Mouse (Mus musculus): ENCODE data around the gene Idh2. TPM values are rescaled to one million over a fixed set of nuclear protein-coding genes. Genes with fewer than 3 reads are reported as not detected.

Gene Idh2
- total RNA-seq, 2 experiments from 2014 or later: 24.5 to 31.3 TPM

GRCm38 (mm10) chr7:80090191-80091003, 24.8 kb downstream of the Idh2 start:
- no peak for ATAC-seq (replicated peaks; ENCODE audit: low FRiP score, poor library complexity, severe bottlenecking)

DNA sequence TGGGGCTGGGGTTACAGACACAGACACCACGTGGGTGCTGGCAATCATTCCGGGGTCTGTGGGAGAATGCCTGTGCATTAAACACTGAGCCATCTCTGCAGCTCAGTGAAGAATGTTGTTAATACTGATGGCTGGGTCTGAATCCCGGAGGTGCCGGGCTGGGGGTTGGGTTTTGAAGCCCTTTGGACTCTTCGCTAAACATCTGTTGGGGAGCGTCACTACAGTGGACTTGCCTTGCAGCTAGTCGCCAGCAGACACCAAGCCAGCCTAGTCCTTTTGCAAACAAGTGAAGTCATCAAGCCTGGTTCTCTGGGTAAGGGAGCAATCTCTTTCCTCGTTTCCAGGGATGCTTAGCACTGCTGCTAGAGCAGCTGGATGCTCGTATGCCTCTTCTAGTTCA, 27.0 kb downstream of the Idh2 start:
- ATAC-seq (replicated peaks; ENCODE audit: low FRiP score, poor library complexity, severe bottlenecking): no peak

- no peak for ATAC-seq (replicated peaks; ENCODE audit: low FRiP score, poor library complexity, severe bottlenecking)
Observed at GRCm38 (mm10) chr7:80085970-80086715, 29.0 kb downstream of the Idh2 start.

DNA sequence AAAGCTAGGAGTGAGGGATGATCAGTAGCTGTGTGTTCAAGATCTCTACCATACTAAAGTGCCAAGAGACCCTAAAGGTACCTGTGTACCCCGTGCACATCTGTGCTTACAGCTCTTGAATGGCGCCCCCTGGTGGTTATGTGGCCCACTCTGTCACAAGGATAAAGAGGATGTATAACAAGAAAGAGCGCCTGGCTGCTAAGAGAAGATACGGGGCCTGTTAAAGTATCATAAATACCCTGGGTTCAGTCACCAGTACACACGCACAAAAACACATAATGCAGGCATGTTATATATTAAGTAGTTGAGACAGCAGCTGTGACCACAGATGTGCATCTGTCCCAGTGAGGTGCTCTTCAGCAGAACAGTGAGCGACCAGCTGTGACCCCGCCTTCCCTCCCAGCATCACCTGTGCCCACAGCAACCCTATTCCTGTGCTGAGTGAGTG, 30.7 kb downstream of the Idh2 start:
- peak; percentile 48; the same call in 1 of the 2 replicates for ATAC-seq (replicated peaks; ENCODE audit: low FRiP score, poor library complexity, severe bottlenecking)

- no peak for ATAC-seq (replicated peaks; ENCODE audit: low FRiP score, poor library complexity, severe bottlenecking)
Observed at GRCm38 (mm10) chr7:80081586-80082554, 33.3 kb downstream of the Idh2 start.

GRCm38 (mm10) chr7:80078792-80079301, 36.3 kb downstream of the Idh2 start:
- ATAC-seq (replicated peaks; ENCODE audit: low FRiP score, poor library complexity, severe bottlenecking): no peak

- no peak for ATAC-seq (replicated peaks; ENCODE audit: low FRiP score, poor library complexity, severe bottlenecking)
Observed at GRCm38 (mm10) chr7:80077801-80078200, 37.4 kb downstream of the Idh2 start.

GRCm38 (mm10) chr7:80076961-80077716, 38.1 kb downstream of the Idh2 start:
- ATAC-seq (replicated peaks; ENCODE audit: low FRiP score, poor library complexity, severe bottlenecking): no peak

GRCm38 (mm10) chr7:80075946-80076583, 39.1 kb downstream of the Idh2 start:
- ATAC-seq (replicated peaks; ENCODE audit: low FRiP score, poor library complexity, severe bottlenecking): no peak

GRCm38 (mm10) chr7:80074921-80075441, 40.2 kb downstream of the Idh2 start:
- peak; percentile 72 for ATAC-seq (replicated peaks; ENCODE audit: low FRiP score, poor library complexity, severe bottlenecking)

DNA sequence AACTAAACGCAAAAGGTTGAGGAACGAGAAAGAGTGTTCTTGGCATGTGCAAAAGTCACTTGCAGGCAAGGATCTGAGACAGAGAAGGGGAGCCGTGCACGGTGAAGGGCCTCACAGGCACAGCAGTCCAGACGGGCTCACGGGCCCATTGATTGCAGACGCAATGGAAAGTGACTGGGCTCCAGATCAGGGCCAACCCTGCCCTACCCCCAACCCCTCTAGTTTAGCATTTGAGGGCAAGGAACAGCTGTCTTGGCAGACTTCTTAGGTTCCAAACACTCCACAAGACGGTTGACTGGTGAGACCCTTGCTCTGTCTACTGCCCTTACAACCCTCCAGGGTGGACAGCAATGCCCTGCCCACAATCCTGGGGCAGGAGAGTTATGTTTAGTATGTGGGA, 41.7 kb downstream of the Idh2 start:
- no peak for ATAC-seq (replicated peaks; ENCODE audit: low FRiP score, poor library complexity, severe bottlenecking)

- ATAC-seq (replicated peaks; ENCODE audit: low FRiP score, poor library complexity, severe bottlenecking): no peak
Observed at GRCm38 (mm10) chr7:80072297-80072696, 42.9 kb downstream of the Idh2 start.

GRCm38 (mm10) chr7:80071209-80071608, 44.0 kb downstream of the Idh2 start:
- ATAC-seq (replicated peaks; ENCODE audit: low FRiP score, poor library complexity, severe bottlenecking): no peak

DNA sequence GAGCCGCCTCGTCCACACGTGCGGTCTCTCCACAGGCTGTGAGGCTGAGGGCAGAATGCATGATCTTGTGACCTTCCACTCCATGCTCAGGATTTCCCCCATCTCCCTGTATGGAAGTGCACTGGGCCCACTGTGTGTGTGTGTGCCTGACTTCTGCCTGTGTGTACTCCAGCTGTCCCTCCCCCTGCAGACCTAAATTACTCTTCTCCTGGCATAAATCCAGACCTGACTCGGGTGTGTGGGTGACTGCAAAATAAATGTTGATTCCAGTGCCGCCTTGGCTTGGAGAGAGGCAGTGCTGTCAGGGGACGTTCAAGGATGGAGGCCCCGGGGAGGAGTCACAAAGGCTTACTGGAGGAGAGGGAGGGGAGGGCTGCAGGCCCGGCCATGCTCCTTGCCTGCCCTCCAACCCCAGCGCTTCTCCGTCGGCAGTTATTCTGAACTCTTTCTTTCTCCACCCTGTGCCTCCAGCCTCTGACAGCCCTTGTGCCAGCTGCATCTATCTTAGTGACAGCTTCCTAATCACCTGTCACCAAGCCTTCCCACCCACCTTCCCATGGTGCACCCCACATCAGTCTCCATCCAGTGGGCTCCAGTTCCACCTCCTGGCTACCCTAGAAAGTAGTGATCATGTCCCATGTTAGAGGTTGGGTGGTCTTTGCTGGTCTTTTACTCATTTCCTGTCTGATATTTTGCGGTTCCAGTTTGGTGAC, 45.4 kb downstream of the Idh2 start:
- no peak for ATAC-seq (replicated peaks; ENCODE audit: low FRiP score, poor library complexity, severe bottlenecking)

DNA sequence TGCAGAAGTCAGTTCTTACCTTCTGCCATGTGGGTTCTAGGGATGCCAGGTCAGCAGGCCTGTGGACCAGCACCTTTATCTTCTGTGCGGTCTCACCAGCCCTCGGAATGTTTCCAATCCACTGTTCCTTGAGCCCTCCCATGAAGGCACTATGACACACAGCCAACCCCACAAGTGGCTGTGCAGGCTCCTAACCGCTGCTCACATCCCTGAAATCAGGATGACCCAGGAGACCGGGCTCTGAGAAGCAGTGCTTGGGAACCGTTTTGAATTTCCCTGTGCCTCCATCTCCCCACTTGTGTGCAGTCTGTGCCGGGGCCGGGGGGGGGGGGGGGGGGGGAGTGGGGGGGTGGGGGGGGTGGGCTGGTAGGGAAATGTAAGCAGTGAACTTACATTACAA, 46.9 kb downstream of the Idh2 start:
- ATAC-seq (replicated peaks; ENCODE audit: low FRiP score, poor library complexity, severe bottlenecking): no peak

- ATAC-seq (replicated peaks; ENCODE audit: low FRiP score, poor library complexity, severe bottlenecking): no peak
Observed at GRCm38 (mm10) chr7:80066675-80067455, 48.3 kb downstream of the Idh2 start.

- no peak for ATAC-seq (replicated peaks; ENCODE audit: low FRiP score, poor library complexity, severe bottlenecking)
Observed at GRCm38 (mm10) chr7:80065250-80065649, 49.9 kb downstream of the Idh2 start.
